Mouse (Mus musculus): ENCODE results near the gene Amy2a1.
"Not testable (repeated sequence)": the region's sequence is repeated elsewhere in the genome, so short reads cannot be mapped to it uniquely, and the experiment has no call there.

Gene Amy2a1

DNA sequence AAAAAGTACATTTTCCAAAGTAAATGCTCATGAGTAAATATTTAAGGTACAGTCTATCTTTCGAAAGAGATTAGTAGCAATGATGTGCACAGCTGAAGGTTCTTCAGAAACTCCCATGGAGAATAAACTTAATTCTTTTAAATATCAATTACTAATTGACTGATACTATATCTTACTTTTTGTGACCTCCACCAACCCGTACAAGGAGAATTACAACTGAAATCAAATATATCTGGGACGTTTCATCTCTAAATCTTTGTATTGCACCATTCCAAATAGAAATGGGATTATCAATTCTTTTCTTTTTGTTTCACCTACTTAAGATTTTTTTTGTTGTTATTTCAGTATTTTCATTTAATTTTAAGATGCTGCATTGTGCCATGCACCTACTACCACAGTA is at the start of gene Amy2a1:
Gene Amy2a1, minus strand, starts transcription at position 101 of the 400 bp plus-strand sequence.
- not testable (repeated sequence) for DNase-seq

DNA sequence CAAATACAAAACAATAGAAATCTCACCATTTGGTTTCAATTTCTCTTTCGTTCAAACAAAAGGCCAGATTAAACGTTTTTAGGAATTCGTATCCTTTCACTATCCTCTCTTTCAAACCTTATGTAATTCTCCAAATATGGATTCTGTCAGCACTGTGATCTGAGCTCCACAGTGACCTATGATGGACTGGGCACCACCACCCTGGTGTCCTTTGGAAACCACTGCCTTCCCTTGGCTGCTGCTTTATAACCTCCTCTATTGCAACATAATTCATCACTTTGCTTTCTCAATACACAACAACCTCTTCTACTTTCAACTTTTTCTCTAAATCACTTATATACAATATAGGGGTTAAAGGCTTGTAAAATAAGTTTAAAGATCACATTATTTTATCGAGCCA is 42.4 kb upstream of the Amy2a1 start:
- DNase-seq, result no peak

DNA sequence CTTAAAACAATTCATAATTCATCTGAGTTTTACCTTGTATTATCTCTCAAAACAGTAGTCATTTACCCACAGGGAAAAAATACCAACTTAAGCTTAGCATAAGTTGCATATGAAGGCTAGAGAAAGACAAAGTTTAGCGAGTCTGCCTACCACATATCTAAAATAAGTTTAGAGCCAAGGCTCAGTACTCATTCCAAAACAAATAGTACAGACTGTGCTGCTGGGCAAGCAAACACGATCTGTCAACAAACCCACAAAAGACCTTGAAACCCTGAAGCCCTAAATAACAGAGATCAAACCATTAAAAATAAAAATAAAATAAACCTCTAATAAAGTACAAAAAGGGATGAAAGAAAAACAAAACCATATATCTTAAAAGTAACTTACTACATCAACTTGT is 41.9 kb upstream of the Amy2a1 start:
- no peak for DNase-seq

DNA sequence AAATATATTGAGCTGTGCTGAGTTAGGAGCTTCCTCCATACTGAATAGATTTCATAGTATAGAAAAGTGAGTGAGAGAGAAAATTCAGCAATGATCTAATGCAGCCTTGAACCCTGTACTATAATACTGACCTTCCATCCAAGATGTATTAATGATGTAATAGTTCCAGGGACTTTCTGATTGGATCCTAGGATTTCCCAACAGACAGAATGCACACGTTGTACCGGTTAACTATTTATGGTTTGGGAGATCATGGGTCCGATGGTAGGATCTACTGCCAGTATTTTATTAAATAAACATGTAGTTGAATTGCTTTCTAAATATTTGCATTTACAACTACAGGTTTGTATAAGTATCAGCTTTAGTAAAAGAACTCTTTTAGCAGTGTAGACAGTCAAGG is 39.9 kb upstream of the Amy2a1 start:
- no peak for DNase-seq

DNA sequence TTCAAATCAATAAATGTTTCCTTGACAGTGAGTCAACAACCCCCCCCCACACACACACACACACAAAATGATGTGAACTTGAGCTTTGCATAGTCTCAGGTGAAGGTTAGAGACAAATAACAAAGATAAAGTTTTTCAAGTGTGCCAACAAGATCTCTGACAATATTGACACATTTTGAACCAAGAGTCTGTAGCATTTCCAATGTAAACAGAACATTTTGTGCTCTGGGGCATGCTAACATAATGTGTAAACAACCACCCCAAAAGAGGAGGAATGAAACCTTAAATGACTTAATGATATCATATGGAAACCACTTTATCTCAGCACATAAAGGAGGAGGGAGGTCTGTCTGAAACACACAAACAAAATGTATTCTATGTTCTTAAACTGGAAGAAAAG is 7.5 kb upstream of the Amy2a1 start:
- DNase-seq, result no peak
